Mouse (Mus musculus): ENCODE data around the gene Acnat1.
"Not testable (repeated sequence)": the region's sequence is repeated elsewhere in the genome, so short reads cannot be mapped to it uniquely, and the experiment has no call there.

The Acnat1 gene

GRCm38 (mm10) chr4:49467360-49467759 lies 6.4 kb downstream of the Acnat1 start:
- DNase-seq (ENCODE audit: low read depth in 1 of 2, low spot score in 2 of 2), result no peak

GRCm38 (mm10) chr4:49456171-49456570 lies 17.5 kb downstream of the Acnat1 start:
- DNase-seq (ENCODE audit: low read depth in 1 of 2, low spot score in 2 of 2), result no peak

- no peak for DNase-seq (ENCODE audit: low read depth in 1 of 2, low spot score in 2 of 2)
These were observed 21.7 kb downstream of the Acnat1 start for GRCm38 (mm10) chr4:49451848-49452551.

- DNase-seq (ENCODE audit: low read depth in 1 of 2, low spot score in 2 of 2), result not testable (repeated sequence)
These were observed 22.4 kb downstream of the Acnat1 start for GRCm38 (mm10) chr4:49451133-49451847.

GRCm38 (mm10) chr4:49436968-49437367 lies 36.7 kb downstream of the Acnat1 start:
- DNase-seq (ENCODE audit: low read depth in 1 of 2, low spot score in 2 of 2), result not testable (repeated sequence)

- not testable (repeated sequence) for DNase-seq (ENCODE audit: low read depth in 1 of 2, low spot score in 2 of 2)
These were observed 63.6 kb downstream of the Acnat1 start for GRCm38 (mm10) chr4:49410151-49410550.

- DNase-seq (ENCODE audit: low read depth in 1 of 2, low spot score in 2 of 2), result not testable (repeated sequence)
These were observed 65.8 kb downstream of the Acnat1 start, which contains the start of gene Acnat2 for GRCm38 (mm10) chr4:49407957-49408356. TSS of gene Acnat2 (minus strand) at chr4:49408151.
